Mouse (Mus musculus) testis, adult 2 months (tissue): Measurements from ENCODE around the gene Svs3a.

ENCODE experiments used
- CTCF ChIP-seq: fragments of 200-500 bp; IDR thresholded peaks from 2 replicates; pipeline ENCODE4 v1.5.1; 2012; ENCODE audit warnings: low read depth, mild to moderate bottlenecking, inconsistent platforms, low read length, moderate library complexity; ENCODE audit not compliant: control insufficient read depth, insufficient read depth, insufficient replicate concordance
- POLR2A ChIP-seq: fragments of 200-500 bp; IDR thresholded peaks from 2 replicates; pipeline ENCODE4 v1.6.1; 2012; ENCODE audit warnings: low read depth, mild to moderate bottlenecking, inconsistent platforms, low read length, moderate library complexity; ENCODE audit not compliant: control insufficient read depth

DNA sequence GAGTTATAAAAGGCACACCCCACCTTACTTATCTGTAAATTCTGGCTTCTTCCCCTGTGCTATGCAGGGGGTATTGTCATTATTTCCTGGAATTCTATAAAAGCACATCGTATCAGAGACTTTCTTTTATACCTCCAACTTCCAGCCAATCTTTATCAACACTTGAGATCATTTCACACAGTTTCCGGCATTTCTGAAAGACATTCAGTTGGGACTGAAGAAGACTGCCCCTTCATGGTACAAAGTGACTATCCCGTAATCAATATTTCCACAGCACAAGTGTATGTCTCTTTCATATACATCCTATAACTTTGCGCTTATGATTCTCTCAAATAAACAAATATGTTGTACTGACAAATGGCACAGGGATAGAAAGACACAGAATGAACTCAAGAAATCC is 10.7 kb upstream of the Svs3a start, which contains the start of gene Svs4:
- TF ChIP-seq CTCF (no peak), POLR2A (no peak)
